Mouse (Mus musculus) testis, adult 2 months (tissue): ENCODE data around the gene Sgsm2.

Experiments
- CTCF ChIP-seq: fragments of 200-500 bp; IDR thresholded peaks from 2 replicates; pipeline ENCODE4 v1.5.1; 2012; ENCODE audit warnings: low read depth, mild to moderate bottlenecking, inconsistent platforms, low read length, moderate library complexity; ENCODE audit not compliant: control insufficient read depth, insufficient read depth, insufficient replicate concordance
- POLR2A ChIP-seq: fragments of 200-500 bp; IDR thresholded peaks from 2 replicates; pipeline ENCODE4 v1.6.1; 2012; ENCODE audit warnings: low read depth, mild to moderate bottlenecking, inconsistent platforms, low read length, moderate library complexity; ENCODE audit not compliant: control insufficient read depth

GRCm38 (mm10) chr11:74869603-74870002, 27.3 kb downstream of the Sgsm2 start:
- no peak for TF ChIP-seq POLR2A
- TF ChIP-seq CTCF = no peak
